Mouse (Mus musculus): Measurements from ENCODE around the gene Gsap.

DNA sequence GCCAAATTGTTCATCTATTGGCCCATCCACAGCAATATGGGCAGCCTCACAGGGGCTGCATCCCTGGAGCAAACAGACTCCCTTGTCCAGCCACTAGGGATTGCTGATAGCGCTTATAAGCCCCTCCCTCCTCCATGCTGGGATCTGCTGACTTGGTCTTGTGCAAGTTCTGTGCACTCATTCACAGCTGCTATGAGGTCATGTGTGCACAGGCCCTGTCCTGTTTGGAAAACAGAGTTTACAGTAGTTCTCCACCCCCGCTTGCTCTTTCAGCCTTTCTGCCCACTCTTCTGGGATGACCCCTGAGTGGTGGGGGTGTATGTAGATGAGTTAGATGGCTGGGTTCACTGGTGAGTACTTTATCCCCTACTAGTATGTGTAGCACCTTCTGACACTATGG is 81.0 kb downstream of the Gsap start:
- TF ChIP-seq POLR2A (IDR thresholded peaks at IDR 0.05; ENCODE audit: control insufficient read depth, low read depth, low read length) (no peak), CTCF (IDR thresholded peaks at IDR 0.05; ENCODE audit: control insufficient read depth, insufficient read depth, insufficient replicate concordance, low read depth, low read length) (no peak)

Data from testis, adult 2 months (tissue).